Mouse (Mus musculus) common myeloid progenitor, adult 5-6 weeks (primary cell): ENCODE results near the gene Phactr2. TPM values are rescaled to one million over a fixed set of nuclear protein-coding genes. Genes with fewer than 3 reads are reported as not detected.

Source experiments
- ATAC-seq: replicated peaks from 2 replicates; pipeline ENCODE4 v1.8.0; 2016; ENCODE audit warnings: low read depth, mild to moderate bottlenecking, moderate TSS enrichment, inconsistent platforms; ENCODE audit not compliant: poor library complexity, severe bottlenecking
- total RNA-seq: library from RNA; stranded (forward); fragments of 200-1000, 187-1606 nt; gene quantifications from 2 replicates; pipeline ENCODE4 v1.2.3, GENCODE M21; 2017

The Phactr2 gene
- total RNA-seq, 1 experiment from 2014 or later = 27.6 TPM

GRCm38 (mm10) chr10:13335814-13336213, 138.4 kb downstream of the Phactr2 start:
- no peak for ATAC-seq

- ATAC-seq = no peak
These were observed 138.9 kb downstream of the Phactr2 start for GRCm38 (mm10) chr10:13335347-13335746.

DNA sequence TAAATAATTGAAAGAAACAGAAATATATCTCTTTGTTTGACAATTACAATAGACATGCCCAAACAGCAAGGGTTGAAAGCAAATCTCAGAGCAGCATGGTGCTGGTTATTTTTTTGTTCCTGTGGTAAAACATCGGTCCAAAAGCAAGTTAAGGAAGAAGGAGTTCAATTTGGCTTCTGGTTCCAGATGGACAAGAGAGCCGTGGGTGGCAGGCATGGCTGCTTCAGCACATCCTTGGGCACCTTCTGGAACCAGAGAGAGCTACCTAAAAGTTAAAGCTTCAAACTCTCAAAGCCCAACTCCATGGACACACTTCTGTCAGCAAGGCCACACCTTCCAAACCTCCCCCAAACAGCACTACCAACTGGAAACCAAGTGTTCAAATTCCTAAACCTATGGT, 140.4 kb downstream of the Phactr2 start:
- ATAC-seq = no peak

- no peak for ATAC-seq
These were observed 141.2 kb downstream of the Phactr2 start for GRCm38 (mm10) chr10:13332985-13333384.

- no peak for ATAC-seq
These were observed 142.7 kb downstream of the Phactr2 start for GRCm38 (mm10) chr10:13331405-13332032.

DNA sequence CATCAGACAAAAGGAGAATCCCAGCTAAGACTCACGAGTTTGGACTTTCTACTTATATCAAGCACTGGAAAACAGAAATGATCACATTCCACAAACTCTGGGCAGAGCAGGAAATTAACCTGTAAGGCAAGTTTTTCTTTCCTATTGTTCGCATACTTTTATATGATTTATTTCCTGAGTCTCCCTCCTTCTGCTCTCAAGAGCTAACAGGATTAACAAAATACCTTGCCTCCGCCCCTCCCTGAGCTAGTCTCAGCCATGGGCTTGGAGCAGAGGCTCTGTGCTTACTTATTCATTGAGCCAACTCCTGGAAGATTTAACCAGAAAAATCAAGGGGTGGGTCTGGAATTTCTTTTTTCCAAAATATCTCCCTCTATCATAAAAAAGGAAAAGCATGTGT, 145.6 kb downstream of the Phactr2 start:
- no peak for ATAC-seq

DNA sequence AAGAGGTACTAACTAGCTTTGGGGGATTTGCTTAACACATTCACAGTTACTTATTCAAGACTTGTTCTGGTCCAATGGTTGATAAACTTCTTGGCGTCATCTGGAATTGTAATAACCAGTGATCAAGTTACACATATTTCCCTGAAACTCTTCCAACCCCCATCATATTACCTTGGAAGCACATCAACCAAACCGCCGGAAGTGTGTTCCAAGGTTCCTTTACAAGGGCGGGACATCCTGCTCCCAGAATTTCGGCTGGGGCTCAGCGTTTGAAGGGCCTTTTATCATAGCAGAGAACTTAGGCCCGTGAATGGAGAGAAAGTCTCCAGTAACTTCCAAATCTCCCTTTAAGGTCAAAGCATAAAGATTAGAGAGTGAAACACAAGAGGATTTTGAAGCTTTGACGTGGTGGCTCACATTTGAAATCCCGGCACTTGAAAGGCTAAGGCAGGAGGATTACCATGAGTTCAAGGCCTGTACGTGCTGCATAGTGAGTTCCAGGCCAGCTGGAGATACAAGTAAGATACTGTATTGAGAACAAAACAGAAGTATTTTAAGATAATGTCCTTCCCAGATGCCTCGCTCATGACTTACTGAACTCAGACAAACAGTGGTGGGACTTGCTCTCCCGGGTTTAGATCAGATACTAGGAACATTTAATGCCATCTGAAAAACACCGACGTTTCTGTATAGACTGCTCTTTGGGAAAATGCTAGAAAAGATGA, 147.9 kb downstream of the Phactr2 start:
- ATAC-seq = no peak

GRCm38 (mm10) chr10:13323806-13324411, 150.3 kb downstream of the Phactr2 start:
- peak; percentile 61 for ATAC-seq

DNA sequence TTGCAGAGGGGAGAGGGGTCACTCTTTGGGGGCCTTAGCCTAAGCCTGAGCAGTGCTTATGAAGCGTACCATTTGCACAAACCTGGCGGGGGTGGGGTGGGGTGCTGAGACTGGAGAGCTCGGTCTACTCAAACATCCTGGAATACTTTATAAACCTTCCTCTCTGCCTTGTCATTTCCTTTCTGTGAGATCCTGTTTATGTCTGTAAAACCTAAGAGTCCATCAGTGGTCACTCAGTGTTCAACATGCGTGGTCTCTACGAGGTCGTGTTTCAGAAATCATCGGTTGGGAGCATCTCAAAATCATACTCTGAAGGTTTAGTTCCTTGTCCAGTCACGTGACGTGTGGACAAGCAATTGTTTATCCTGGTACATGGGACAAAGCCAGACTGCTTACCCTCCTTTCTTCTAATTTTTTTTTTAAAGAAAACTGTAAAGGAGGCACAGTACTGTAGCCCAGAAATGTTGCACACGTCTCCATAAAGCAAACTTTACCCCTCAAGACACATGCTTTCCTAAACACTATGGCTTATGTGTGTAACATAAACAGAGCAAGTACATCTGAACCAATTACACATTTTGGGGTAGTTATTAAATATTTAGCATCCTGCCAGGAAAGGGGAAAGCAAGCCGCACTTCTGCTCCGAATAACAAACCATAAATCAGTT, 150.9 kb downstream of the Phactr2 start:
- peak; percentile 43 for ATAC-seq

DNA sequence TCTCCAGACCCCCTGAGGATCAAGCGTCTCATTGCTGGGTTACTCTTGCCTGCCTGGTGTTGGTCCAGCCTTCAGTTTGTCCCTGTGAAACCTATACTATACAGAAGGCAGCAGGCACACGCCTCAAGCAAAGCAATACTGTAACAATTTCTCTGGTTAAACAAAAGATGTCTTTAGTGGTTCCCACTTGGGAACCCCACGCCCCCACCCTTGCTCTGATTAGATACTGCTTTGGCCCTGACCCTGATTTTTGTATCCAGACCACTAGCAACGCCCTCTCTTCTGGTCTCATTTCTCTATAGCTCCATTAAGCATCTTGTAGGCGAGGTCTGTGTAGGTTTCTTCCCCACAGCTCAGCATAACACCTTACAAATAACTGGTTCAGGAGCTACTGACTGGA, 159.2 kb downstream of the Phactr2 start:
- ATAC-seq = no peak

DNA sequence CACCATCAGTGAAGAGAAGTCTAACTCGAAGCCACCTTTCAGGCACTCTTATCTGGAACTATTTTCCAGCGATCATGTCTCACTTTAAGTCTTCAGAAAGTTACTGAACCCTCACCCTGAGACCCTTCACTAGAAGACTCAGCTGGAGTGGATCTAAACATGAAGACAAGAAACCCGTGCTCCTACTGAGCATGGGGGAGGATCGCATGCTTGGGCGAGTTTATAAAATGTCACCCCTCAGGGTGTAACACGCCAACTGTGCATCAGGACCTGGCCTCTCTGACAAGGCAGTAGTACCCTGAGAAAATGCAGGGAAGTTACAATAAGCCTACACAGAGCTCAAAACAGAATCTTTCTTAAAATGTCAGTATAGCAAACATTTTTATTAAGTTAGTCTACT, 161.6 kb downstream of the Phactr2 start:
- ATAC-seq = no peak

- ATAC-seq = no peak
These were observed 162.6 kb downstream of the Phactr2 start for GRCm38 (mm10) chr10:13311612-13312011.

- ATAC-seq = 0 out of 2 replicates have a peak, but pooled peaks have one; percentile 15
These were observed 164.1 kb downstream of the Phactr2 start for GRCm38 (mm10) chr10:13310075-13310474.

- peak; percentile 45 for ATAC-seq
These were observed 169.5 kb downstream of the Phactr2 start for GRCm38 (mm10) chr10:13304641-13305241.

GRCm38 (mm10) chr10:13303271-13304265, 170.6 kb downstream of the Phactr2 start:
- ATAC-seq = no peak

DNA sequence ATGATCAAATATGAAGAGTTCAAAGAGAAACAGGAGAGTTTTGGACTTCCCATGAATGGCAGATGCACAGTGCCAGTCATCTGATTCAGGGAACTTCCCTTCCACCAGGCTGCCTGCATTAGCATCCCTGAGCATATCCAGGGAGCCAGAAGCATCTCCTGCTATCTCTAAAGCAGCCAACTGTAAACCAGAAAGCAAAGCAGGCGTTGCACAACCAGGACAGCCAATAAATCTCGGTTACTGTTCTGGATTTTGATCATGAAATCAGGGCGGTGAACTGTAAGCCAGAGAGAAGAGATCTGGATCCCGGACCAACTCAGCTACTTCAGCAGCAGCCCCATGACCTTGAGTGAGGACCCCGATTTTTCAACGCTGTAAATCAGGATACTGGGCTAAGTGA, 173.6 kb downstream of the Phactr2 start:
- no peak for ATAC-seq

- ATAC-seq = no peak
These were observed 174.0 kb downstream of the Phactr2 start for GRCm38 (mm10) chr10:13300196-13300595.

- ATAC-seq = no peak
These were observed 179.3 kb downstream of the Phactr2 start for GRCm38 (mm10) chr10:13294886-13295285.

DNA sequence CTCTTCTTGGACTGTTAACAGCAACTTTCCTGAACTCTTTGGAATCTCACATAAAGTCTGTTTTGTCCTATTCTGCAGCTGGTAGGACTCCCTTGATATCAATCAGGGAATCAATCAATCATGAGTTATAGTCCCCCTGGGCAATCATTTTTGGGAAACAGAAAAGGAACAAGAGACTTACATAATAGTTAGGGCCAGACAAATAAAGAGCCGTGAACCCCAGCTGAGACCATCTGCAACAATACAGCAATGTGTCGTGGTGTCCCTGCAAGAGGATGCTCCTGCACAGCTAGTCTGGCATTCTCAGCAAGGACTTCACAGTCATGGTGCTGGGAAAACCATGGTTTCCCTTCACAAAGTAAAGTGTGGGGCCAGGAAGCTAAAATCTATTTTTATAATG, 182.2 kb downstream of the Phactr2 start:
- ATAC-seq = no peak
